Comparison of ENCODE assay signal across 9 mouse cellular contexts in genomic region chr15:6988187-6988586, GRCm38 (mm10).
DNase-seq lines count a peak whose midpoint lies in the region; ATAC-seq and TF ChIP-seq lines count a peak whose summit lies in the region.
"Had no signal": no experiment of that assay in that cellular context is flagged by ENCODE, and none has a peak within 500 bp of the region (broad histone marks: within the 10 kb centered on the region; RNA-seq: fewer than 3 reads in every experiment).

No protein-coding gene starts in this region.

- no peak for TF ChIP-seq CTCF in lung, postnatal 0 days (IDR thresholded peaks at IDR 0.05)
- peak; percentile 31 for TF ChIP-seq CTCF in hindbrain, postnatal 0 days (IDR thresholded peaks at IDR 0.05; ENCODE audit: low read depth)

- no peak overlapping the region for H3K9ac ChIP-seq in lung, postnatal 0 days (replicated peaks; ENCODE audit: low read depth)
- no peak overlapping the region for H3K9ac ChIP-seq in hindbrain, postnatal 0 days (replicated peaks; ENCODE audit: low read length)
- H3K9ac ChIP-seq in neural tube, embryonic 15.5 days (replicated peaks), result no peak overlapping the region
- H3K9ac ChIP-seq: lung, embryonic 15.5 days had no signal

- H3K4me2 ChIP-seq in lung, postnatal 0 days (replicated peaks; ENCODE audit: low read depth, low read length), result no peak overlapping the region
- H3K4me2 ChIP-seq in hindbrain, postnatal 0 days (ENCODE audit: low read depth, low read length), result no peak overlapping the region
- H3K4me2 ChIP-seq in neural tube, embryonic 15.5 days, result no peak overlapping the region
- H3K4me2 ChIP-seq: lung, embryonic 15.5 days had no signal

- no peaks in the 10 kb centered on the region for H3K36me3 ChIP-seq in lung, postnatal 0 days (ENCODE audit: insufficient read depth, low read length)
- no peaks in the 10 kb centered on the region for H3K36me3 ChIP-seq in hindbrain, postnatal 0 days (ENCODE audit: insufficient read depth, low read length)
- no peaks in the 10 kb centered on the region for H3K36me3 ChIP-seq in neural tube, embryonic 15.5 days
- H3K36me3 ChIP-seq: lung, embryonic 15.5 days had no signal

- H3K27me3 ChIP-seq in lung, postnatal 0 days (replicated peaks; ENCODE audit: insufficient read depth, low read length), result no peaks in the 10 kb centered on the region
- no peaks in the 10 kb centered on the region for H3K27me3 ChIP-seq in hindbrain, postnatal 0 days (ENCODE audit: insufficient read depth, low read length)
- H3K27me3 ChIP-seq in neural tube, embryonic 15.5 days (replicated peaks), result 0 out of 2 replicates have a peak, but pooled peaks cover 3% of the 10 kb centered on the region
- H3K27me3 ChIP-seq: lung, embryonic 15.5 days had no signal

- DNase-seq in lung, postnatal 10 days, result peak; percentile 67
- no peak for DNase-seq in lung, postnatal 0 days (ENCODE audit: low spot score)
- DNase-seq in cerebellum, adult 9-11 months, result peak; percentile 55
- peak; percentile 87 for DNase-seq in hindbrain, postnatal 0 days (ENCODE audit: low spot score)

- H3K9me3 ChIP-seq in lung, postnatal 0 days (ENCODE audit: low read length), result no peaks in the 10 kb centered on the region
- no peaks in the 10 kb centered on the region for H3K9me3 ChIP-seq in hindbrain, postnatal 0 days (ENCODE audit: low read length)
- H3K9me3 ChIP-seq in neural tube, embryonic 15.5 days (replicated peaks), result no peaks in the 10 kb centered on the region
- H3K9me3 ChIP-seq: lung, embryonic 15.5 days had no signal

- H3K4me1 ChIP-seq in lung, postnatal 0 days (ENCODE audit: insufficient read depth, low read depth, low read length), result no peaks in the 10 kb centered on the region
- H3K4me1 ChIP-seq in hindbrain, postnatal 0 days (ENCODE audit: insufficient read depth, low read length), result no peaks in the 10 kb centered on the region
- H3K4me1 ChIP-seq in neural tube, embryonic 15.5 days, result no peaks in the 10 kb centered on the region
- H3K4me1 ChIP-seq: lung, embryonic 15.5 days had no signal

- ATAC-seq in lung, postnatal 0 days, result no peak
- ATAC-seq in hindbrain, postnatal 0 days, result peak; percentile 96
- ATAC-seq in neural tube, embryonic 15.5 days (ENCODE audit: low FRiP score), result peak; percentile 73
- no peak for ATAC-seq in granulocyte monocyte progenitor cell, adult 5-6 weeks (replicated peaks; ENCODE audit: poor library complexity, severe bottlenecking)
- no peak for ATAC-seq in erythroblast, adult 5-6 weeks (replicated peaks; ENCODE audit: low FRiP score, poor library complexity, severe bottlenecking)
- ATAC-seq in erythroid progenitor cell, adult 5-6 weeks (replicated peaks; ENCODE audit: low FRiP score, poor library complexity, severe bottlenecking), result no peak

- 71% methylated on average over 3 of the region's 3 CpGs for WGBS in lung, postnatal 0 days
- WGBS in hindbrain, postnatal 0 days, result 34% methylated on average over 3 of the region's 3 CpGs
- WGBS in neural tube, embryonic 15.5 days, result 65% methylated on average over 3 of the region's 3 CpGs

- no peak for TF ChIP-seq EP300 in lung, postnatal 0 days (IDR thresholded peaks at IDR 0.05)

- no peak overlapping the region for H3K27ac ChIP-seq in lung, postnatal 0 days (ENCODE audit: low read length)
- H3K27ac ChIP-seq in hindbrain, postnatal 0 days, result peak overlapping the region; percentile 66; the same call in 1 of the 2 replicates
- 0 out of 2 replicates have a peak overlapping the region, but pooled peaks have one; percentile 14 for H3K27ac ChIP-seq in neural tube, embryonic 15.5 days (replicated peaks)
- H3K27ac ChIP-seq: lung, embryonic 15.5 days had no signal

- H3K4me3 ChIP-seq in lung, postnatal 0 days (ENCODE audit: low read depth, low read length), result no peak overlapping the region
- no peak overlapping the region for H3K4me3 ChIP-seq in hindbrain, postnatal 0 days (ENCODE audit: low read length)
- no peak overlapping the region for H3K4me3 ChIP-seq in neural tube, embryonic 15.5 days (replicated peaks)
- H3K4me3 ChIP-seq: lung, embryonic 15.5 days had no signal

Comparison
In these comparisons a context has a peak if more than half of its experiments do, and no peak if none do; other contexts are left out.
1. ATAC-seq: peak in hindbrain, postnatal 0 days (single experiment) and neural tube, embryonic 15.5 days (single experiment); none in lung, postnatal 0 days (single experiment), granulocyte monocyte progenitor cell, adult 5-6 weeks (single experiment), erythroblast, adult 5-6 weeks (single experiment) and erythroid progenitor cell, adult 5-6 weeks (single experiment).